Mouse (Mus musculus) embryo, embryonic 9.5 days (tissue): ENCODE data around the gene Mum1.

Experiments
- DNase-seq: peaks from one replicate; pipeline ENCODE4 v3.0.0-alpha.2; 2017; ENCODE audit errors: extremely low spot score

Gene Mum1

DNA sequence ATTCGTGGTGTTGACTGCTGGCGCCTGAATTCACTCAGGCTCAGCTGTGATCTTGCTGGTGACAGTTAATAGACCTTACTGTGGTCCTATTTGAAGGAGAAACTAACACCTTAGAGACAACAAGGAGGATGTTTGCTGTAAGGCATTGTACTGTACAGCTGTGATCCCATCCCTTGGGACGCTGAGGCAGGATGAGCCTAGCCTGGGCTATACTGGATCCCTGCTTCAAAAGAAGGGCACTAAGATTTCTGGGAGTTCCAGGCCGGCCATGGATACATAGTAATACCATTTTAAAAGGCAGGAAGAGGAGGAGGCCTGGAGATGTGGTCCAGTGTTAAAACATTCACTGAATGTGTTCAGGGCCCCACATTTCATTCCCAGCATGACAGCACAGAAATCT lies 24.3 kb downstream of the Mum1 start:
- no peak for DNase-seq

DNA sequence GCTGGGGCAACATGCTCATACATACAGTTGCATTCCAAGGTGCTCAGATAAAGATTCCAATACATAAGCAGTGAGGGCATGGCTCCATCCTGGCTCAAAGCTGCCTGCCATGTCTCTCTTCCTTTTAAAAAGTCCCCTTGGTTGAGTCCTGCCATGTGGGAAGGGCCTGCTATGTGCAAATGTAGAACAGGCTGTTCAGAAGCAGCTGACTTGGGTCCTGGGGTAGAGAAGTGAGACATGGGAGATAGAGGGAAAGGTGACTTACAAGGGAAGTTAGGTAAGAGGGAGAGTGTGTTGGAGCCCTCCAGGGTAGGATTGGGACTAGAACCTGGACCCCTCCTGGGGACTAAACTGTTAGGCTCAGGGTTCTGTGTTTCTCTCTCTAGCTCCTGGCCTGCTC lies 25.8 kb downstream of the Mum1 start:
- no peak for DNase-seq

- no peak for DNase-seq
Observed at GRCm38 (mm10) chr10:80252493-80253274, 26.4 kb downstream of the Mum1 start.

DNA sequence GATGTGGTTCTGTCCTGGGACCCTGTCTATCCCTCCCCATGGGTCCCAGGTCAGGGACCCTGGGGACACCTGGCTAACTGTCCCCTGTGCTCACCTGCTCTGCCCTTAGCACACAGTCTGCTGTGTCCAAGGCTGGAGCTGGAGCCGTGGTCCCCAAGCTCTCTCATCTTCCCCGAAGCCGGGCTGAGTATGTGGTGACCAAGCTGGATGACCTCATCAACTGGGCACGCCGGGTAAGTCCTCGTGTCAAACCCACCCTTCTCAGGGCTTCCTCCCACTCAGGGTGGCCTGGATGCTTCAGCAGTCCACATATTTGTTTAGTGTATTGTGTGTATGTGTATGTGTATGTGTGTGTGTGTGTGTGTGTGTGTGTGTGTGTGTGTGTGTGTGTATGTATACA lies 27.3 kb downstream of the Mum1 start:
- no peak for DNase-seq

DNA sequence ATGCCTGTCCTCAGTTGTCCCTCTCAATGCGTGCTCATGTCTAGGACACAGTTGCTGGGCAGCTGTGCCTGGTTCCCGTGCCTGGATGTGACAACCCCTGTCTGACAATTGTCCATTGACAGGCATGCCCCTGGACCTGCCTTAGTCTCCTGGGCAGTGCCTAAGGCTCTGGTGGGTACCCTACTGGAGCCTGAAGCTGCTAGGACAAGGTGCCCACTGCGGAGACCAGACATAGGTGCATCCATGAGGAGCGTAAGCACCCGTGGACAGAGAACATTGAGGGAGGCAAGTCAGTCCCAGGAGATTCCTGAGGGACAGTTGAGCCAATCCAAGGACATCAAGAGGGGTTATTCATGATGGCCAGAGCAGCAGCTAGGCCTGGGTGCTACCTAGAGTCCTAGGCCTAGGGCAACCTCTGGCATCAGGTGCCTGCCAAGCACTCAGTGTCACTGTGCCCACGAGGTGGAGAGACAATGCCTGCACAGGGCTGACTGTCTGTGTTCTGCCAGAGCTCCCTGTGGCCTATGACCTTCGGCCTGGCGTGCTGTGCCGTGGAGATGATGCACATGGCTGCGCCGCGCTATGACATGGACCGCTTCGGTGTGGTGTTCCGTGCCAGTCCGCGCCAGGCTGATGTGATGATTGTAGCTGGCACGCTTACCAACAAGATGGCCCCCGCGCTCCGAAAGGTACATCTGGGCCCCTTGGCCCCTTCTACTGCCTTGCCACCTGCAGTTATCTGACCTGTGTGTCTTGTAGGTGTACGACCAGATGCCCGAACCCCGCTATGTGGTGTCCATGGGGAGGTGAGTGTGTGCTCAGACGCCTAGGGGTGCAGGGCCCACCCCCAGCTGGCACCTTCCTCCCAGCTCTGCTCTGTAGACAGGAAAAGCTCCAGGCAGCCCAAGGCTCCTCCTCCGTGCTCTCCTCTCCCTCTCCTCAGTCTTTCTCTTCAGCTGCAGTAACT lies 28.4 kb downstream of the Mum1 start:
- no peak for DNase-seq

GRCm38 (mm10) chr10:80255881-80256535 lies 29.8 kb downstream of the Mum1 start:
- DNase-seq = no peak

GRCm38 (mm10) chr10:80257936-80258335 lies 31.7 kb downstream of the Mum1 start:
- DNase-seq = no peak

- no peak for DNase-seq
Observed at GRCm38 (mm10) chr10:80258752-80259462, 32.7 kb downstream of the Mum1 start.

DNA sequence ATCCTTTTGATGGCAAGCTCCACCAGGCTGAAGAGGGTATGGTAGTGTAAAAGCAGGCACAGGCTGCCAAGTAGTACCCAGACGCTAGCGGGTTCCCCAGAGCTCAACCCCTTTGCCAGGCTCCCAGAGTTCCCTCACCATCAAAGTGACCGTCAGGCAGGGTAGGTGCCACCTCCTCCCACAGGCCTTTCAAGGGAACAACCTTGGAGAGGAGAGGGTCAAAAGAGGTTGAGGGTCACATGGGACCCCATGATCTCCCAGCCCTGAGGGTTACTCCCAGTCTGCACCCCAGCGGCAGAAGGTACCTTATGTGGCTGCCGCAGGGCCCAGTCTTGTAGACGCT lies 33.2 kb downstream of the Mum1 start:
- DNase-seq = no peak

- peak; percentile 54 for DNase-seq
Observed at GRCm38 (mm10) chr10:80259861-80260641, 33.8 kb downstream of the Mum1 start.

- peak; percentile 99 for DNase-seq
Observed at GRCm38 (mm10) chr10:80260642-80261584, 34.7 kb downstream of the Mum1 start, which contains the start of the genes Gamt and Dazap1. TSS of gene Gamt (minus strand) at chr10:80261012. TSS of gene Dazap1 (plus strand) at chr10:80261486.

GRCm38 (mm10) chr10:80261585-80261968 lies 35.3 kb downstream of the Mum1 start:
- DNase-seq = peak; percentile 94

DNA sequence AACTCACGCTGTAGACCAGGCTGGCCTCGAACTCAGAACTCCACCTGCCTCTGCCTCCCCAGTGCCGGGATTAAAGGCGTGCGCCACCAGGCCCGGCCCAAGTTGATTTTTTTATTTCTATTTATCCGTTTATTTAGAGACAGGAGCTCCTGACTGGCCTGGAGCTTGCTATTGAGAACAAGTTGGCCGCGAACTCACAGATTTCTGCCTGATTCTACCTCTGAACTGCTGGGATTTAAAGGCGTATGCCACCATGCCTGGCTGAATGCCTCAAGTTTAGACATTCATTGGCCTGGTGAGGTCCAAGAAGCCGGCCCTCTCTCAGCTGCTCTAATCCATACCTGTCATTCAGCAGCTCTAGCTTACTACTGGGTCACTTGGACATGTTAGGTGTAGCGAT lies 35.9 kb downstream of the Mum1 start:
- no peak for DNase-seq

DNA sequence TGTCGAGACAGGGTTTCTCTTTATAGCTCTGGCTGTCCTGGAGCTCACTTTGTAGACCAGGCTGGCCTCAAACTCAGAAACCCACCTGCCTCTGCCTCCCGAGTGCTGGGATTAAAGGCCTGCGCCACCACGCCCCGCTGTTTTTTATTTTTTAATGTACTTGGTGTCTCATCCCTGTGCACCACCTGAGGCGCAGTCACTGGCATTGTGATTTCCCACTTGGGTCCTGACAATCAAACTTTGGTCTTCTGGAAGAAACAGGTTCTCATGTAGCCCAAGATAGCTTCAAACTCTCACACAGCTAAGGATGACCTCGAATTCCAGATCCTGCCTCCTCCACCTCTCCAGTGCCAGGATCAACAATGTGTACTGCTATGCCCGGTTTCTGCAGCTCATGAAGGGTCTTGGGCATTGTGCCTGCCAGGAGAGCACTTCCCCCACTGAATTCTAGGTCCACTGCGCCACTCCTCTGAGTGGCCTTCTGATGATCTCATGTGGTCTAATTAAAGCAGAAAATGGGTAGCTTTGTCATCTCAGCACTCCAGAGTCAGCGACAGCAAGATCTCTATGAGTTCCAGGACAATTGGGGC lies 36.6 kb downstream of the Mum1 start:
- no peak for DNase-seq

DNA sequence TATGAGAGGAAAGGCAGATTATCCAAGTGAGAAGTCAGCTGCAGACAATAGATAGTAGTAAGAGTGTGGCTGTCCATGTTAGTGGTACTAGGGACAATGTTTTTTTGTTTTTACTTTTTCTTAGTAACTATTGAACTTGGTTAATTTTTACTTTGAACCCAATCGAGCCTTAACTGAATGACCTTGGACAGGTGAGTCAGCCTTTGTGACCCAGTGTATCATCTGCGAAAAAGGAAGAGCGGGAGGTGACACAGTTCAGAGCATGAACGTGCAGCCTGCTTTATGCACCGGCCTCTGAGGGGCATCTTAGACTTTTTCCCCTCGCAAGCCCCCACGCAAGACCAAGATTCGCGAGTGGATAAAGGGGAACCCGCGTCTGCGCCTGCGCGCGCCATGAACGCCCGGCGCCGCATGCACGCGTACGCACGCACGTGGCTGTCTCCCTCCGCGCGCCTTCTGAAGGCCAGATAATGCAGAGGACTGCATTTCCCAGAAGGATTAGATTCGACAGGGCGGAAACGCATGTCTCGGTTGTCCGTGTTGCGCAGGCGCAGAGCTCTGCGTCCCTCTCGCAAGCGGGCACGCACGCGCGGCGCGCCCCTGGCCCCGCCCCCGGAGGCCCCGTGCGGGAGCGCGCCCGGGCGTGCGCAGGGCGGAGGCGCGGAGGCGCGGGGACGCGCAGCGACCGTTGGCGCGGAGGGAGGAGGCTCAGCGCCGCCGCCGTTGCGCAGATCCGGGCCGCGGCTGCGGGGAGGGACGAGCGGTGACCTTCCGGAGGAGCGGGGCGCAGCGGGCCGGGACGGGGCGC lies 38.3 kb downstream of the Mum1 start:
- peak; percentile 94 for DNase-seq

DNA sequence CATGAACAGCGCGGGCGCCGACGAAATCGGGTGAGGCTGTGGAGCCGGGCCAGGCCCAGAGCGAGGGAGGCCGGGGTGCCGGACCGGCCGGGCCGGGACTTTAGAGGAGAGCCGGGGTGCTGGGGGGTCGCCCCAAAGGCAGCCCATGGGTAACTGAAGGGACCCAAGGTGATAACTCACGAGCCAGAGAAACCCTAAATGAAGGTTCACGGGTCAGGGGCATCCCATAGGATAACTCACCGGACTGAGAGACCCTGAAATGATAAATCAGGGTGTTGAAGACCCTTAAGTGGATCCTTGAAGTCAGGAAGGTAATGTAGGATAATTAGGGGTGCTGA lies 38.9 kb downstream of the Mum1 start:
- DNase-seq = no peak

DNA sequence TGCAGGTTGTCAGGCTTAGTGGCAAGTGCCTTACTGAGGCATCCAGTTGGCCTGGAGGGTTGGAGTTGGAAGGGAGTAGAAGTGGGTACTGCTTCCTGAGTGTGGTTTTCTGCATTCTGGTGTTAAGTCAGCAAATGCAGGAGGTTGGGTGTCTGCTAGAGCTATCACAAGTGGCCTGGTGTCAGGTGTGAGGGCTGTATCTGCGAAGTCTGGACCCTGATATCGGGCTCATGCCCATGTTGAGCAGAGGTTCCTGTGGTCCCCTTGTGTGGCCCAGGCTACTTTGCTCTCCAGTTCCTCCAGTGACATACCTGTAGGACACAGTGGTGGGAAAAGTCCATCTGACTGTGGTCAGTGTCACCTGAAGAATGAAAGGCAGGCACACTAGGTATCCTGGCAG lies 43.9 kb downstream of the Mum1 start:
- no peak for DNase-seq

GRCm38 (mm10) chr10:80270734-80271181 lies 44.5 kb downstream of the Mum1 start:
- DNase-seq = no peak
